Mouse (Mus musculus): ENCODE data around the gene Smim9. TPM values are rescaled to one million over a fixed set of nuclear protein-coding genes. Genes with fewer than 3 reads are reported as not detected.
A peak's percentile ranks its signal among the peaks of the same experiment; 100 is the strongest.
"Not testable (repeated sequence)": the region's sequence is repeated elsewhere in the genome, so short reads cannot be mapped to it uniquely, and the experiment has no call there.

The Smim9 gene
- polyA plus RNA-seq (2016; fragmentation: Nextera tagmentation; extraction: Ambion mirVana), result not detected in 2 replicates

GRCm38 (mm10) chrX:75163670-75164069, at the start of gene Smim9:
TSS of gene Smim9 (minus strand) at chrX:75163770.
- no peak for ATAC-seq (ENCODE audit: low FRiP score, low read depth)
- H3K36me3 ChIP-seq, result no peaks in the 10 kb centered on the region
- H3K27ac ChIP-seq, result no peak within 1 kb of the TSS
- no peak within 1 kb of the TSS for H3K4me3 ChIP-seq
- WGBS, result 79% methylated on average over 1 of the region's 1 CpGs
- H3K9ac ChIP-seq, result no peak within 1 kb of the TSS
- H3K4me1 ChIP-seq, result no peaks in the 10 kb centered on the region
- H3K9me3 ChIP-seq, result no peaks in the 10 kb centered on the region
- H3K27me3 ChIP-seq (replicated peaks), result no peaks in the 10 kb centered on the region
- H3K4me2 ChIP-seq (replicated peaks), result no peak within 1 kb of the TSS

GRCm38 (mm10) chrX:75155576-75156243, 7.9 kb downstream of the Smim9 start:
- 16% methylated on average over 33 of the region's 49 CpGs for WGBS
- H3K4me1 ChIP-seq, result no peaks in the 10 kb centered on the region
- H3K4me3 ChIP-seq, result peak overlapping the region; percentile 44
- H3K9ac ChIP-seq, result peak overlapping the region; percentile 49; the same call in 1 of the 2 replicates
- H3K27ac ChIP-seq, result no peak overlapping the region
- ATAC-seq (ENCODE audit: low FRiP score, low read depth), result peak; percentile 80
- H3K27me3 ChIP-seq (replicated peaks), result no peaks in the 10 kb centered on the region
- no peaks in the 10 kb centered on the region for H3K36me3 ChIP-seq
- peak overlapping the region; percentile 63 for H3K4me2 ChIP-seq (replicated peaks)
- H3K9me3 ChIP-seq, result no peaks in the 10 kb centered on the region

GRCm38 (mm10) chrX:75152249-75152648, 11.3 kb downstream of the Smim9 start:
- Histone ChIP-seq H3K4me1 (no peaks in the 10 kb centered on the region), H3K4me3 (no peak overlapping the region), H3K9me3 (no peaks in the 10 kb centered on the region), H3K36me3 (no peaks in the 10 kb centered on the region), H3K27me3 (replicated peaks) (no peaks in the 10 kb centered on the region), H3K9ac (no peak overlapping the region), H3K27ac (no peak overlapping the region), H3K4me2 (replicated peaks) (no peak overlapping the region)
- 73% methylated on average over 1 of the region's 1 CpGs for WGBS
- no peak for ATAC-seq (ENCODE audit: low FRiP score, low read depth)

GRCm38 (mm10) chrX:75150304-75150703, 13.3 kb downstream of the Smim9 start:
- WGBS, result 81% methylated on average over 2 of the region's 2 CpGs
- Histone ChIP-seq H3K27ac (no peak overlapping the region), H3K9me3 (no peaks in the 10 kb centered on the region), H3K4me3 (no peak overlapping the region), H3K9ac (no peak overlapping the region), H3K4me2 (replicated peaks) (no peak overlapping the region), H3K36me3 (no peaks in the 10 kb centered on the region), H3K27me3 (replicated peaks) (no peaks in the 10 kb centered on the region), H3K4me1 (no peaks in the 10 kb centered on the region)
- ATAC-seq (ENCODE audit: low FRiP score, low read depth), result no peak

GRCm38 (mm10) chrX:75148414-75148813, 15.2 kb downstream of the Smim9 start:
- H3K9ac ChIP-seq, result no peak overlapping the region
- H3K4me2 ChIP-seq (replicated peaks), result no peak overlapping the region
- no peaks in the 10 kb centered on the region for H3K9me3 ChIP-seq
- H3K4me3 ChIP-seq, result no peak overlapping the region
- WGBS, result 82% methylated on average over 4 of the region's 4 CpGs
- no peaks in the 10 kb centered on the region for H3K4me1 ChIP-seq
- no peaks in the 10 kb centered on the region for H3K27me3 ChIP-seq (replicated peaks)
- ATAC-seq (ENCODE audit: low FRiP score, low read depth), result no peak
- no peaks in the 10 kb centered on the region for H3K36me3 ChIP-seq
- H3K27ac ChIP-seq, result no peak overlapping the region

- ATAC-seq (ENCODE audit: low FRiP score, low read depth); H3K36me3 ChIP-seq; H3K4me1 ChIP-seq; H3K27me3 ChIP-seq (replicated peaks); H3K27ac ChIP-seq; H3K9me3 ChIP-seq: not testable (repeated sequence)
- 25% methylated on average over 26 of the region's 42 CpGs for WGBS
- 0 out of 2 replicates have a peak overlapping the region, but pooled peaks have one; percentile 33 for H3K9ac ChIP-seq
- H3K4me3 ChIP-seq, result peak overlapping the region; percentile 30
- H3K4me2 ChIP-seq (replicated peaks), result peak overlapping the region; percentile 59
Measured at GRCm38 (mm10) chrX:75143124-75143555, 20.4 kb downstream of the Smim9 start.

- WGBS, result 91% methylated on average over 2 of the region's 2 CpGs
- no peak for ATAC-seq (ENCODE audit: low FRiP score, low read depth)
- H3K27ac ChIP-seq, result no peak overlapping the region
- H3K9ac ChIP-seq, result no peak overlapping the region
- H3K27me3 ChIP-seq (replicated peaks), result no peaks in the 10 kb centered on the region
- H3K4me3 ChIP-seq, result no peak overlapping the region
- no peaks in the 10 kb centered on the region for H3K9me3 ChIP-seq
- H3K36me3 ChIP-seq, result no peaks in the 10 kb centered on the region
- H3K4me2 ChIP-seq (replicated peaks), result no peak overlapping the region
- H3K4me1 ChIP-seq, result no peaks in the 10 kb centered on the region
Measured at GRCm38 (mm10) chrX:75138182-75138581, 25.4 kb downstream of the Smim9 start.

GRCm38 (mm10) chrX:75137729-75138128, 25.8 kb downstream of the Smim9 start:
- Histone ChIP-seq H3K9me3 (no peaks in the 10 kb centered on the region), H3K4me3 (no peak overlapping the region), H3K9ac (no peak overlapping the region), H3K36me3 (no peaks in the 10 kb centered on the region), H3K27ac (no peak overlapping the region), H3K4me1 (no peaks in the 10 kb centered on the region), H3K4me2 (replicated peaks) (no peak overlapping the region), H3K27me3 (replicated peaks) (no peaks in the 10 kb centered on the region)
- WGBS, result 81% methylated on average over 2 of the region's 2 CpGs
- ATAC-seq (ENCODE audit: low FRiP score, low read depth), result no peak

GRCm38 (mm10) chrX:75136938-75137337, 26.6 kb downstream of the Smim9 start:
- H3K4me3 ChIP-seq, result no peak overlapping the region
- H3K27ac ChIP-seq, result no peak overlapping the region
- no peak overlapping the region for H3K9ac ChIP-seq
- H3K4me1 ChIP-seq, result no peaks in the 10 kb centered on the region
- ATAC-seq (ENCODE audit: low FRiP score, low read depth), result no peak
- H3K36me3 ChIP-seq, result no peaks in the 10 kb centered on the region
- no peaks in the 10 kb centered on the region for H3K9me3 ChIP-seq
- no peak overlapping the region for H3K4me2 ChIP-seq (replicated peaks)
- H3K27me3 ChIP-seq (replicated peaks), result no peaks in the 10 kb centered on the region

- Histone ChIP-seq H3K9ac (peak within 1 kb of the TSS; percentile 59), H3K9me3 (no peaks in the 10 kb centered on the region), H3K27me3 (replicated peaks) (no peaks in the 10 kb centered on the region), H3K4me3 (peak within 1 kb of the TSS; percentile 40), H3K27ac (no peak within 1 kb of the TSS), H3K36me3 (no peaks in the 10 kb centered on the region), H3K4me2 (replicated peaks) (peak within 1 kb of the TSS; percentile 59), H3K4me1 (no peaks in the 10 kb centered on the region)
- peak; percentile 99 for ATAC-seq (ENCODE audit: low FRiP score, low read depth)
- WGBS, result 14% methylated on average over 36 of the region's 36 CpGs
Measured at GRCm38 (mm10) chrX:75130467-75131160, 33.0 kb downstream of the Smim9 start, which contains the start of gene Mpp1. TSS of gene Mpp1 (minus strand) at chrX:75131016.

GRCm38 (mm10) chrX:75129474-75129873, 34.1 kb downstream of the Smim9 start:
- Histone ChIP-seq H3K4me3 (no peak overlapping the region), H3K36me3 (no peaks in the 10 kb centered on the region), H3K4me2 (replicated peaks) (no peak overlapping the region), H3K27ac (no peak overlapping the region), H3K27me3 (replicated peaks) (no peaks in the 10 kb centered on the region), H3K9ac (no peak overlapping the region), H3K4me1 (no peaks in the 10 kb centered on the region), H3K9me3 (no peaks in the 10 kb centered on the region)
- no peak for ATAC-seq (ENCODE audit: low FRiP score, low read depth)
- WGBS, result 68% methylated on average over 2 of the region's 2 CpGs

- no peak for ATAC-seq (ENCODE audit: low FRiP score, low read depth)
Measured at GRCm38 (mm10) chrX:75128333-75128980, 35.1 kb downstream of the Smim9 start.

More at GRCm38 (mm10) chrX:75128333-75128980, 35.1 kb downstream of the Smim9 start:
- no peaks in the 10 kb centered on the region for H3K4me1 ChIP-seq
- H3K27ac ChIP-seq, result no peak overlapping the region
- no peaks in the 10 kb centered on the region for H3K9me3 ChIP-seq
- no peaks in the 10 kb centered on the region for H3K36me3 ChIP-seq
- no peak overlapping the region for H3K4me2 ChIP-seq (replicated peaks)
- H3K27me3 ChIP-seq (replicated peaks), result no peaks in the 10 kb centered on the region
- H3K4me3 ChIP-seq, result no peak overlapping the region
- H3K9ac ChIP-seq, result no peak overlapping the region

All from neural tube, embryonic 12.5 days (tissue).